Mouse (Mus musculus): ENCODE results near the gene Anxa7. TPM values are rescaled to one million over a fixed set of nuclear protein-coding genes. Genes with fewer than 3 reads are reported as not detected.

Gene Anxa7
- polyA plus RNA-seq, 1 experiment from 2014 or later: 9.9 TPM

DNA sequence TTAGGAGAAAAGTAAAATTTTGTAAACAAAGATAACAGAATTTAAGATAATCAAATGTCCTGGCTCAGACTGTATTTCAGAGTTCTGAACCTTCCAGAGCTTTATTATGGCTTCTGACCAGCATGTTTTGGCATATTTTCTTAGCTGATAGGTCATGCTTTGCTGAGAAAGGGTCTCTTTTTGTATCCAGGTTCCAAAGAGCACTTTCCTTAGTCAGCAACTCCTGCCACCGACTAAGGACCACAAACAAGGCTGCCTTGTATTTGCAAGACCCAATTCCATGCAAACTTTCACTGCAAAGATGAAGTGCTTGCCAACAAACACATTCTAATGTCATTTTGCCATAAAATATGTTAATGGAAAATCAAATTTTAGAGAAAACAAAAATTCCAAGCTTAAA, 50.1 kb downstream of the Anxa7 start:
- H3K36me3 ChIP-seq (ENCODE audit: poor library complexity, severe bottlenecking): no peaks in the 10 kb centered on the region
- H3K4me3 ChIP-seq: no peak overlapping the region
- no peaks in the 10 kb centered on the region for H3K9me3 ChIP-seq (replicated peaks)
- H3K4me1 ChIP-seq: peaks cover 4% of the 10 kb centered on the region; the same call in 1 of the 2 replicates
- H3K9ac ChIP-seq: no peak overlapping the region
- no peak overlapping the region for H3K4me2 ChIP-seq
- no peak for ATAC-seq
- H3K27ac ChIP-seq: no peak overlapping the region
- H3K27me3 ChIP-seq: no peaks in the 10 kb centered on the region
- WGBS: 72% methylated on average over 1 of the region's 1 CpGs

- no peak overlapping the region for H3K4me2 ChIP-seq
- no peak overlapping the region for H3K4me3 ChIP-seq
- H3K4me1 ChIP-seq: peaks cover 4% of the 10 kb centered on the region; the same call in 1 of the 2 replicates
- H3K9me3 ChIP-seq (replicated peaks): no peaks in the 10 kb centered on the region
- H3K9ac ChIP-seq: no peak overlapping the region
- ATAC-seq: no peak
- H3K27me3 ChIP-seq: no peaks in the 10 kb centered on the region
- no peak overlapping the region for H3K27ac ChIP-seq
- 46% methylated on average over 1 of the region's 1 CpGs for WGBS
- H3K36me3 ChIP-seq (ENCODE audit: poor library complexity, severe bottlenecking): no peaks in the 10 kb centered on the region
These were observed 51.3 kb downstream of the Anxa7 start for GRCm38 (mm10) chr14:20428593-20428992.

GRCm38 (mm10) chr14:20423046-20423445, 56.9 kb downstream of the Anxa7 start:
- no peak for ATAC-seq
- H3K36me3 ChIP-seq (ENCODE audit: poor library complexity, severe bottlenecking): no peaks in the 10 kb centered on the region
- H3K9ac ChIP-seq: no peak overlapping the region
- H3K4me3 ChIP-seq: no peak overlapping the region
- H3K4me1 ChIP-seq: peaks cover 4% of the 10 kb centered on the region; the same call in 1 of the 2 replicates
- WGBS: 91% methylated on average over 6 of the region's 6 CpGs
- H3K9me3 ChIP-seq (replicated peaks): no peaks in the 10 kb centered on the region
- H3K4me2 ChIP-seq: no peak overlapping the region
- no peaks in the 10 kb centered on the region for H3K27me3 ChIP-seq
- H3K27ac ChIP-seq: no peak overlapping the region

DNA sequence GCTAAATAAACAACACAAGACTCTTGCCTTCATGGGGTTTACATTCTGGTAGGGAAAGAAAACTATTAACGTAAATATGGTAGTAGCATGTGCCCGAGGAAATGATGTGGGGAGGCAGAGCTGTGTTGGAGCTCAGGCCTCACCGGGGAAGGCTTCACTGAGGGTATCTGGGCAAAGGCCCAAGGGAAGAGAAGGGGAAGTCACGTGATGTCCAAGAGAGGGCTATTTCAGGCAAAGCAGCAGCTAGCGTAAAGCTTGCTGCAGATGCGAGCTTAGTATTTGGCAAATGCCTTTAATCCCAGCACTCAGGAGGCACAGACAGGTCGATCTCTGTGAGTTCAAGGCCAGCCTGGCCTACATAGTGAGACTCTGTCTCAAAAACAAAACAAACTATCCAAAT, 57.7 kb downstream of the Anxa7 start:
- Histone ChIP-seq H3K36me3 (ENCODE audit: poor library complexity, severe bottlenecking) (no peaks in the 10 kb centered on the region), H3K4me3 (no peak overlapping the region), H3K4me2 (no peak overlapping the region), H3K27me3 (no peaks in the 10 kb centered on the region), H3K9me3 (replicated peaks) (no peaks in the 10 kb centered on the region), H3K9ac (no peak overlapping the region), H3K4me1 (peaks cover 4% of the 10 kb centered on the region; the same call in 1 of the 2 replicates), H3K27ac (no peak overlapping the region)
- ATAC-seq: no peak
- WGBS: 78% methylated on average over 7 of the region's 7 CpGs

Other genes starting within 250 kb of the Anxa7 start
- gene Kcnk16, start 210.9 kb downstream of the Anxa7 start, polyA plus RNA-seq (2015; fragmentation: Nextera tagmentation; extraction: Ambion mirVana): not detected in 2 replicates
- gene Nudt13, start 185.4 kb downstream of the Anxa7 start, polyA plus RNA-seq (2015; fragmentation: Nextera tagmentation; extraction: Ambion mirVana): 15.8 and 16.4 TPM in 2 replicates
- gene Ecd, start 132.0 kb downstream of the Anxa7 start, polyA plus RNA-seq (2015; fragmentation: Nextera tagmentation; extraction: Ambion mirVana): 55.9 and 58.8 TPM in 2 replicates
- 45.2 and 45.3 TPM in 2 replicates for gene Fam149b, start 132.0 kb downstream of the Anxa7 start, polyA plus RNA-seq (2015; fragmentation: Nextera tagmentation; extraction: Ambion mirVana)
- gene Dnajc9, start 91.2 kb downstream of the Anxa7 start, polyA plus RNA-seq (2015; fragmentation: Nextera tagmentation; extraction: Ambion mirVana): 270 and 277 TPM in 2 replicates
- gene Mrps16, start 86.5 kb downstream of the Anxa7 start, polyA plus RNA-seq (2015; fragmentation: Nextera tagmentation; extraction: Ambion mirVana): 60.1 and 61.1 TPM in 2 replicates
- 0.45 and 1.6 TPM in 2 replicates for gene Cfap70, start 27.9 kb downstream of the Anxa7 start, polyA plus RNA-seq (2015; fragmentation: Nextera tagmentation; extraction: Ambion mirVana)
- gene Mss51, start 16.8 kb upstream of the Anxa7 start, polyA plus RNA-seq (2015; fragmentation: Nextera tagmentation; extraction: Ambion mirVana): 0.89 and 1.3 TPM in 2 replicates
- 71.9 and 73.7 TPM in 2 replicates for gene Ppp3cb, start 66.4 kb upstream of the Anxa7 start, polyA plus RNA-seq (2015; fragmentation: Nextera tagmentation; extraction: Ambion mirVana)
- 8.1 and 10.1 TPM in 2 replicates for gene Usp54, start 160.9 kb upstream of the Anxa7 start, polyA plus RNA-seq (2015; fragmentation: Nextera tagmentation; extraction: Ambion mirVana)
- gene Myoz1, start 176.4 kb upstream of the Anxa7 start, polyA plus RNA-seq (2015; fragmentation: Nextera tagmentation; extraction: Ambion mirVana): not detected in 2 replicates
- gene Synpo2l, start 188.2 kb upstream of the Anxa7 start, polyA plus RNA-seq (2015; fragmentation: Nextera tagmentation; extraction: Ambion mirVana): 0.13 and 0.14 TPM in 2 replicates
- 75.9 and 84.7 TPM in 2 replicates for gene Sec24c, start 194.2 kb upstream of the Anxa7 start, polyA plus RNA-seq (2015; fragmentation: Nextera tagmentation; extraction: Ambion mirVana)
- 18.9 and 19.9 TPM in 2 replicates for gene Fut11, start 214.8 kb upstream of the Anxa7 start, polyA plus RNA-seq (2015; fragmentation: Nextera tagmentation; extraction: Ambion mirVana)
- gene Chchd1, start 222.9 kb upstream of the Anxa7 start, polyA plus RNA-seq (2015; fragmentation: Nextera tagmentation; extraction: Ambion mirVana): 235 and 281 TPM in 2 replicates
- gene Zswim8, start 227.4 kb upstream of the Anxa7 start, polyA plus RNA-seq (2015; fragmentation: Nextera tagmentation; extraction: Ambion mirVana): 40.8 and 44.2 TPM in 2 replicates

All from forebrain, embryonic 13.5 days (tissue).